Mouse (Mus musculus): ENCODE results near the gene Ppia.
"Not testable (repeated sequence)": the region's sequence is repeated elsewhere in the genome, so short reads cannot be mapped to it uniquely, and the experiment has no call there.

The Ppia gene

DNA sequence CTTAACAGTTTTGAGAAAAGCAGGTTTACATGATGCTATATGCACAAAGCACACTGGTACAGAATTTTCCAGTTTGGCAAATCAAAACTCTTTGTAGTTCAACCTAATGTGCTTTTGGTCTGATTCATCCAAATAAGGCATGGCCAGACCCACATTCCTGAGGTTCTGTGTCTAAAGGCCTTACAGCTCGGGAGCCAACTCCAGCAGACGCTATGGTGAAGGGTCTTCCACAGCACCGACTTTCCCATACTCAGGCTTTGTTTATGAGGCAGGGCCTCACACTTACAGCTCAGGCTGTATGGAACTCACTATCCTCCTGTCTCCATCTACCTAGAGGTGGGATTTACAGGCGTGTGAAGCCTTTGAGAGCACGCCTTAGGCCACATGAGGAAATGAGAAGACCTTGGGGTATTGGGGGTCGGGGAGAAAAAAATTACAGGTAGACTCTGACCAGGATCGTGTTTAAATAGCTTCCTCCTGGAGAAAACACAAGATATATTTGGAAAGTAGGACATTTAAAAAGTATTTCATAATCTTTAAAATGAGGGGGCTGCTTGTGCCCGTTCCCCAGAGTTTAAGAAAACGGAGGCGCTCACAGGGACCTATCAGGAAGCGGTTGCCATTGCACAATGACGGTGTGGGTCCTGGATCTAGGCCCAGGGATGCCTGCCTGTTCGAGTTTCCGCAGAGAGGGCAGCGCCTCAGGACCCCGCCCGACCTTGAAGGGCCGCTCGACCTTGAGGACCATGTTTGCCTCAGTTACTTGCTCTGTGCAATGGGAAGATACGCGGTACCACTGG lies at the start of gene Ppia:
Ppia (plus strand) TSS at position 693 of the 800 bp plus-strand sequence.
- in situ Hi-C loops (cut with MboI, MseI), result no loop called here

- in situ Hi-C loops (cut with MboI, MseI), result no loop called here
Observed at GRCm38 (mm10) chr11:6365885-6366284, 49.4 kb upstream of the Ppia start.

GRCm38 (mm10) chr11:6366434-6366833 lies 48.8 kb upstream of the Ppia start:
- in situ Hi-C loops (cut with MboI, MseI), result no loop called here

DNA sequence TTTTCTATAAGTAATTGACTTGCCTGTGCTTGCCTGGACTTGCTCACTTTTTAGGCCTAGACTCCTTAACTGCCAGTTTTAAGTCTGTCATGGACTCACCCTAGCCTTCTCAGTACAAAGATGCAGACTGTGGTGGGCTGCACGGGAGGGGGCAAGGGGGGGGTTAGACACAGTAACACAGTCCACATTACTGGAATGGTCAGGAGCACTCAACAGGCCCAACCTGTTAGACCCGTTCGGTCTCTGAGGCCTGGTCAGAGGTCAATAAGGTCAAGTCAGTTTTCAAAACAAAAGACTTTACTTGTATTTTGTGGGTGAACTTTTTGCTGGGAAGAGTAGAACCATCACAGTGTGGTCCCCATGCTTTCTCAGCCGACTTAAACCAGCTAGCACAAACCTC lies 48.1 kb upstream of the Ppia start:
- in situ Hi-C loops (cut with MboI, MseI), result no loop called here

GRCm38 (mm10) chr11:6367986-6368385 lies 47.3 kb upstream of the Ppia start:
- in situ Hi-C loops (cut with MboI, MseI), result not testable (repeated sequence)

DNA sequence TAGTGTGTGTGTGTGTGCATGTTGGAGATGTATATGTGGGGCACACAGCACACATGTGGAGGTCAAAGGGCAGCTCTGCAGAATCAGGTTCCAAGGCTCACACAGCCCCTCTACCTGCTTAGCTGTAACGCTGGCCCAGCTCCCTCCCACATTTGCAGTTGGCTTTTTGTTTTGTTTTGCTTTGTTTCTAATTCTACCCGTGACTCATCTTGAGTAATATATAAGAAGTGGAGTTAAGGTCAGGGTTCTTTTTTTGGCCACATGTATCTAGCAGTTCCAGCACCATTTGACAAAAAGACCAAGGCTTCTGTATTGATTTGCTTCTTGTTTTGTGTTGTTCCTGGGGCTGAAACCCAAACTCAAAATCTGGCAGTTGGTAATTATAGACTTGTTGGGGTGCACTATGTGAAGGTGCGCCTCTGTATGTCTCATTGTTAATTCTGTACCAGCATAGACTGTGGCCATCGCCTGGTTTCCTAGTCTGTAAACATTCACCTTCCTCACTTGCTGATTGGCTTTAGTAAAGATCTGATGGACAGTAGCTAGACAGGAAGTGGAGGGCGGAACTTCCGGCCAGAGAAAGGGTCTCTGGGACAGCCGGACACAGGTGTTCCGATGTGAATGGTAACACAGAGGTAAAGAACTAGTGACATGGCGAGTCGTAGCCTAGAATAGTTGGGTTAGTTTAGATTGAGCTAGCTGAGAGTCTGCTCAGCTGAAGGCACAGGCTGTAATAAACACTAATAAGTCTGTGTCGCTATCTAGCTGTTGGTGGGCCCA lies 43.7 kb upstream of the Ppia start:
- in situ Hi-C loops (cut with MboI, MseI), result no loop called here

GRCm38 (mm10) chr11:6372784-6373183 lies 42.5 kb upstream of the Ppia start:
- in situ Hi-C loops (cut with MboI, MseI), result no loop called here

GRCm38 (mm10) chr11:6380916-6381315 lies 34.3 kb upstream of the Ppia start:
- in situ Hi-C loops (cut with MboI, MseI), result no loop called here

- in situ Hi-C loops (cut with MboI, MseI), result no loop called here
Observed at GRCm38 (mm10) chr11:6388126-6388725, 27.0 kb upstream of the Ppia start.

DNA sequence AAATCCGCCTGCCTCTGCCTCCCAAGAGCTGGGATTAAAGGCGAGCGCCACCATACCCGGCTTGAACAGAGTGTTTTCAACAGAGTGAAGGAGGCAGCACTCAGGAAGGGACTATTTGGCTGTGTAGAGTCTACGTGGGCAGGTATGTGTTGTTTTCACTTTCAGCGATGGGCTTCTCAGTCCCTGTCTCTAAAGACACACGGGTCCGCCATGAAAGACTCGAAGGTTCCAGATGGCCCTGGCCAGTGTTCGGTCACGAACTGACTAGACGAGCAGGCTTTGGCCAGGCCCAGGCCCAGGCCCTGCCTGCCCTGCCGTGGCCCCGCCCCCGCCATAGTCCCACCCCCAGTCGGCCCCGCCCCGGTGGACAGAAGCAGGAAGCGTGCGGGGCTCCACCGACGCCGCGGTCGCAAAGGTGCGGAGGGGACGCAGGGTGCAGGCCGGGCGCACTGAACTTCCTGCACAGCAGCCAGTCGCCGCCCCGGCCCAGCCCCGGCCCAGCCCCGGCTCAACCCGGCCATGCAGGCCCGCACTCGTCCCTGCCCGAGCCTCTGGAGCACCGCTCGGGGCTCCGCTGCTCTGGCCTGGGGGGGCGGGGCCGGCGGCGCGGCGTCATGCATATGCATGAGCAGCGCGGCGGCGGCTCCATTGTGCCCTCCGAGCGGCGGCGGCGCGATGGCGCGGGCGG lies 26.4 kb upstream of the Ppia start, which contains the start of gene Zmiz2:
Zmiz2 (plus strand) TSS at position 349 of the 688 bp plus-strand sequence.
- in situ Hi-C loops (cut with MboI, MseI), result no loop called here

- in situ Hi-C loops (cut with MboI, MseI), result no loop called here
Observed at GRCm38 (mm10) chr11:6389483-6389921, 25.7 kb upstream of the Ppia start.

DNA sequence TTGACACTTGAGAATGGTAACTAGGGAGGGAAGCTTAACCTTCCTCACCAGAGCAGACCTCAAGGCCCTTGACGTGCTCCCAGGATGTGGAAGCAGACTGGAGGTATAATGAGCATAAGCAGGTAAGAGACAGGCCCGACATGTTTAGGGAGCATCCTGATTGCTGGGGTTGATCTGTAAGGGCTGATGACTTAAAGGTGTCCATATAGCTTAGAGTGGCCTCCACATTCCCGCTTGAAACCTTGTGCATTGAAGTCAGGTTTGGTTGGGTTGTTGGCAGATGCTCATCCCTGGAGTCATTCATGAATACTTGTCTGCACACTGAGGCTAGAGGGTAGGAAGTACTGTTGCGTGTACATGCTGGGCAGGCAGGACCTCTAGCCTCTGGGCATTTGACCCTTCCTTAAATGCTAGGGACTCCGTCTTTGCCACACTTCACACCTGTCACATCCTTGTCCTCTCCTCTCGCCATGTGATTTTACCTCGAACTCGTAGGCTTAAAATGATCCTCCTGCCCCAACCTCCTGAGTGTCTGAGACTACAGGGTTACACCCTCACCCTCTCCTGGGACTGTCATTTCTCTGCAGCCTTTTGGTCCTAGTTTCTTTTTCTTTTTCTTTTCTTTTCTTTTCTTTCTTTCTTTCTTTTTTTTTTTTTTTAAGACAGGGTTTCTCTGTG lies 24.7 kb upstream of the Ppia start:
- in situ Hi-C loops (cut with MboI, MseI), result no loop called here

- in situ Hi-C loops (cut with MboI, MseI), result no loop called here
Observed at GRCm38 (mm10) chr11:6391516-6392276, 23.5 kb upstream of the Ppia start.

DNA sequence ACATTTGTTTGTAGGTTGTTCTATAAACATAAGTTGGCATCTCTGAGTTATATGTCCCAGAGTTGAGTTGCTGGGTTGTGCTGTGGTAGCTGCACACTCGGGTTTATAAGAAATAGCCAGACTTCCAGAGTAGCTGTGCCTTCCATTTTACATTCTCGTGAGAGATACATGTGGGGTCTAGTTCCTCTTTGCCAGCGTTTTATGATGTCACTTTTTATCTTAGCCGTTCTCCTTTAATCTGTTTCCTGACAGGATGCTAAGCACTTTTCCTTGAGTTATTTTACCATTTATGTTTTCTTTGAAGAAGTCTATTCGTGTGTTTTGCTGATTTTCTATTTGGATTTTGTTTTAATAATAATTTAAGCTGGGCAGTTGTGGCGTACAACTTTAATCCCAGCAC lies 22.4 kb upstream of the Ppia start:
- in situ Hi-C loops (cut with MboI, MseI), result no loop called here

DNA sequence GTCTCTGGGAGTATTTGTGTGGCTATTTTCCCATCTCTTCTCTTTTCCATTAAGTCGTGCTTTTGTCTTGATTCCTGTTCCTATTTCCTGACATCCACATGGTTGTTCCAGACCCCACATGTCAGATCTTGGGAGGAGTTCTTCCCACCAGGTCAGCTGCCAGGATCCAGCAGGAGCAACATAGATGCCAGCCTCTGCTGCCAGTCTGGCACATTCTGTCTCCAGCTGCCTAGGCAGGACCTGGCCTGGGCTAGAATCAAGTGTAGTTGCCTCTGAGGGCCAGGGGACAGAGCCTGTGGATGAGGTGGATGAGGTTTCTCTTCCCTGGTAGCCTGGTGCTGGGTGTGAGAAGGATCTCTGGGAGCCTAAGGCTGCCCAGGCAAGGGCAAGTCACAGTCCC lies 21.4 kb upstream of the Ppia start:
- in situ Hi-C loops (cut with MboI, MseI), result no loop called here

GRCm38 (mm10) chr11:6395565-6395964 lies 19.7 kb upstream of the Ppia start:
- in situ Hi-C loops (cut with MboI, MseI), result no loop called here

DNA sequence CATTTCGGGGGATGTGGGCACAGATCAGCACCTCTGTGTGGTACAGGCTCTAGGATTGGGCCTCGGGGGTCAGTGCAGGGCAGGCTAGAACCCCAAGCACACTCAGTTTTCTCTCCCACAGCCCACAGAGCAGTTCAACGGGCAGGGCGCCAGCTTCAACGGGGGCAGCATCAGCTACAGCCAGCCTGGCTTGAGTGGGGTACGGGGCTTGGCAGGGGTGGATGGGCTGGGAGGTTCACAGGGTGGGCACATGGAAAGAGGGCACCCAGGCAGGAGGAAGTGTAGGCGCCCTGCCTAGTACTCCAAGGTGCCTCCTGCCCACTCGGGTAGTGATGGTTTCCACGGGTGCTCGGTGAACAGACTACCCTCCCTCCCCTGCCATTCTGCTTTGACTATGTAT lies 17.1 kb upstream of the Ppia start:
- in situ Hi-C loops (cut with MboI, MseI), result no loop called here

GRCm38 (mm10) chr11:6402515-6403510 lies 12.4 kb upstream of the Ppia start:
- in situ Hi-C loops (cut with MboI, MseI), result no loop called here

GRCm38 (mm10) chr11:6403830-6404405 lies 11.3 kb upstream of the Ppia start:
- in situ Hi-C loops (cut with MboI, MseI), result no loop called here

Data from T-helper 1 cell (primary cell).